Mouse (Mus musculus) liver (tissue): ENCODE results near the gene Fam129b.
A peak's percentile ranks its signal among the peaks of the same experiment; 100 is the strongest.

Source experiments
- DNase-seq: peaks from one replicate; pipeline ENCODE4 v3.0.0-alpha.2; 2020; ENCODE audit warnings: mixed read lengths

The Fam129b gene

GRCm38 (mm10) chr2:32926330-32927075 is 50.6 kb downstream of the Fam129b start:
- DNase-seq = no peak

- no peak for DNase-seq
These were observed 51.8 kb downstream of the Fam129b start for GRCm38 (mm10) chr2:32927624-32928234.

- DNase-seq = peak; percentile 67
These were observed 52.5 kb downstream of the Fam129b start for GRCm38 (mm10) chr2:32928235-32928946.

GRCm38 (mm10) chr2:32928947-32929829 is 53.3 kb downstream of the Fam129b start:
- no peak for DNase-seq

GRCm38 (mm10) chr2:32931730-32932129 is 55.8 kb downstream of the Fam129b start:
- DNase-seq = no peak

GRCm38 (mm10) chr2:32938741-32939140 is 62.8 kb downstream of the Fam129b start:
- DNase-seq = no peak

GRCm38 (mm10) chr2:32939418-32939817 is 63.5 kb downstream of the Fam129b start:
- peak; percentile 69 for DNase-seq

GRCm38 (mm10) chr2:32940483-32940882 is 64.6 kb downstream of the Fam129b start:
- DNase-seq = no peak

GRCm38 (mm10) chr2:32947454-32947853 is 71.5 kb downstream of the Fam129b start:
- DNase-seq = no peak

GRCm38 (mm10) chr2:32954581-32954980 is 78.7 kb downstream of the Fam129b start:
- no peak for DNase-seq

- no peak for DNase-seq
These were observed 81.4 kb downstream of the Fam129b start for GRCm38 (mm10) chr2:32957344-32957743.

- no peak for DNase-seq
These were observed 84.4 kb downstream of the Fam129b start for GRCm38 (mm10) chr2:32960273-32960672.

- DNase-seq = peak; percentile 95
These were observed 85.5 kb downstream of the Fam129b start, which contains the start of the genes Rpl12 and Lrsam1 for GRCm38 (mm10) chr2:32961192-32961995. Rpl12 (plus strand) TSS chr2:32961559. Lrsam1 (minus strand) TSS chr2:32961614.

GRCm38 (mm10) chr2:32962062-32962874 is 86.4 kb downstream of the Fam129b start:
- peak; percentile 34 for DNase-seq

- no peak for DNase-seq
These were observed 86.9 kb downstream of the Fam129b start for GRCm38 (mm10) chr2:32962875-32963220.

- DNase-seq = no peak
These were observed 87.6 kb downstream of the Fam129b start for GRCm38 (mm10) chr2:32963544-32963943.

GRCm38 (mm10) chr2:32963981-32964380 is 88.1 kb downstream of the Fam129b start:
- no peak for DNase-seq

GRCm38 (mm10) chr2:32964659-32965457 is 88.9 kb downstream of the Fam129b start:
- no peak for DNase-seq

- no peak for DNase-seq
These were observed 89.7 kb downstream of the Fam129b start for GRCm38 (mm10) chr2:32965511-32966183.
